Mouse (Mus musculus): ENCODE measurements around the gene Tardbp. TPM values are rescaled to one million over a fixed set of nuclear protein-coding genes. Genes with fewer than 3 reads are reported as not detected.

Gene Tardbp
- 230 and 259 TPM in 2 replicates for polyA plus RNA-seq (2015; fragmentation: Nextera tagmentation; extraction: Ambion mirVana)

DNA sequence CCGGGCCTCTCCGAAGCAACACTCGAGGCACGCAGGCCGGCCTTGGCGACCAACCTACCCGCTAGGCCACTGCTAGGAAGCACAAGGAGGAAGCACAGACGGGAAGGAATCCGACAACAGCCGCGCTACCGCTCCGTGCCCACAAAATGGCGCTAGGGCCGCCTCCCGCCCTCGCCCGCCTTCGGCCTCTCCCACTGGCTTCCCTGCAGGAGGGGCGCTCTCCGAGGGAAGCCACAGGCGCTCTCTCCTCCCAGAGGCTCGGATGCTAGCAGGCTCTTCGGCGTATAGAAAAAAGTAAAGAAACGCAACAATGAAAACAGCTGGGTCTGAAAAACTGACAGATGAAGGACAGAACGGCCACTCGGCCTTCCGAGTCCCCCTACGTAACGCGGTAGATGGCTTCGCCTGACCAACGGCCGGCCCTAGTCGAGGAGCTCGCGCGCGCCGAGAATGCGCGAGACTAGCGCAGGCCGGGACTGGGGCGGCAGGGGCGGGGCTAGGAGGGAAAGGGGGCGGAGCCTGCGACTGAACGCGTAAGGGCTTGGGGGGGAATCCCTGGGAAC lies at the start of gene Tardbp:
Gene Tardbp (minus strand): TSS at position 397 of the 563 bp plus-strand sequence.
- Histone ChIP-seq H3K27me3 (replicated peaks; ENCODE audit: control insufficient read depth, insufficient read depth, low read length) (no peaks in the 10 kb centered on the region), H3K4me1 (ENCODE audit: control insufficient read depth, insufficient read depth, low read length) (peaks cover 14% of the 10 kb centered on the region), H3K9ac (ENCODE audit: low read depth, low read length) (peak within 1 kb of the TSS; percentile 100), H3K36me3 (ENCODE audit: control insufficient read depth, insufficient read depth, low read length) (peaks cover 9% of the 10 kb centered on the region; the same call in 1 of the 2 replicates), H3K27ac (ENCODE audit: low read length) (peak within 1 kb of the TSS; percentile 97), H3K9me3 (ENCODE audit: control insufficient read depth, low read length) (no peaks in the 10 kb centered on the region), H3K4me3 (ENCODE audit: low read length) (peak within 1 kb of the TSS; percentile 100), H3K4me2 (ENCODE audit: low read depth, low read length) (peak within 1 kb of the TSS; percentile 79)
- peak; percentile 95 for ATAC-seq
- under 1% methylated on average over 51 of the region's 51 CpGs for WGBS

- peaks cover 25% of the 10 kb centered on the region for H3K4me1 ChIP-seq (ENCODE audit: control insufficient read depth, insufficient read depth, low read length)
- no peak overlapping the region for H3K4me3 ChIP-seq (ENCODE audit: low read length)
- H3K36me3 ChIP-seq (ENCODE audit: control insufficient read depth, insufficient read depth, low read length): no peaks in the 10 kb centered on the region
- 43% methylated on average over 16 of the region's 16 CpGs for WGBS
- ATAC-seq: peak; percentile 66
- H3K4me2 ChIP-seq (ENCODE audit: low read depth, low read length): no peak overlapping the region
- no peaks in the 10 kb centered on the region for H3K9me3 ChIP-seq (ENCODE audit: control insufficient read depth, low read length)
- peak overlapping the region; percentile 46; the same call in 1 of the 2 replicates for H3K9ac ChIP-seq (ENCODE audit: low read depth, low read length)
- no peaks in the 10 kb centered on the region for H3K27me3 ChIP-seq (replicated peaks; ENCODE audit: control insufficient read depth, insufficient read depth, low read length)
- H3K27ac ChIP-seq (ENCODE audit: low read length): peak overlapping the region; percentile 32; the same call in 1 of the 2 replicates
Measured at GRCm38 (mm10) chr4:148676188-148676960, 49.6 kb upstream of the Tardbp start.

GRCm38 (mm10) chr4:148675043-148675442 lies 48.2 kb upstream of the Tardbp start:
- H3K36me3 ChIP-seq (ENCODE audit: control insufficient read depth, insufficient read depth, low read length): no peaks in the 10 kb centered on the region
- 35% methylated on average over 7 of the region's 7 CpGs for WGBS
- no peak overlapping the region for H3K4me3 ChIP-seq (ENCODE audit: low read length)
- ATAC-seq: no peak
- H3K4me2 ChIP-seq (ENCODE audit: low read depth, low read length): no peak overlapping the region
- H3K9me3 ChIP-seq (ENCODE audit: control insufficient read depth, low read length): no peaks in the 10 kb centered on the region
- H3K27ac ChIP-seq (ENCODE audit: low read length): no peak overlapping the region
- H3K27me3 ChIP-seq (replicated peaks; ENCODE audit: control insufficient read depth, insufficient read depth, low read length): no peaks in the 10 kb centered on the region
- H3K4me1 ChIP-seq (ENCODE audit: control insufficient read depth, insufficient read depth, low read length): peaks cover 23% of the 10 kb centered on the region
- H3K9ac ChIP-seq (ENCODE audit: low read depth, low read length): no peak overlapping the region

- WGBS: 34% methylated on average over 16 of the region's 16 CpGs
Measured at GRCm38 (mm10) chr4:148671230-148671947, 44.6 kb upstream of the Tardbp start.

DNA sequence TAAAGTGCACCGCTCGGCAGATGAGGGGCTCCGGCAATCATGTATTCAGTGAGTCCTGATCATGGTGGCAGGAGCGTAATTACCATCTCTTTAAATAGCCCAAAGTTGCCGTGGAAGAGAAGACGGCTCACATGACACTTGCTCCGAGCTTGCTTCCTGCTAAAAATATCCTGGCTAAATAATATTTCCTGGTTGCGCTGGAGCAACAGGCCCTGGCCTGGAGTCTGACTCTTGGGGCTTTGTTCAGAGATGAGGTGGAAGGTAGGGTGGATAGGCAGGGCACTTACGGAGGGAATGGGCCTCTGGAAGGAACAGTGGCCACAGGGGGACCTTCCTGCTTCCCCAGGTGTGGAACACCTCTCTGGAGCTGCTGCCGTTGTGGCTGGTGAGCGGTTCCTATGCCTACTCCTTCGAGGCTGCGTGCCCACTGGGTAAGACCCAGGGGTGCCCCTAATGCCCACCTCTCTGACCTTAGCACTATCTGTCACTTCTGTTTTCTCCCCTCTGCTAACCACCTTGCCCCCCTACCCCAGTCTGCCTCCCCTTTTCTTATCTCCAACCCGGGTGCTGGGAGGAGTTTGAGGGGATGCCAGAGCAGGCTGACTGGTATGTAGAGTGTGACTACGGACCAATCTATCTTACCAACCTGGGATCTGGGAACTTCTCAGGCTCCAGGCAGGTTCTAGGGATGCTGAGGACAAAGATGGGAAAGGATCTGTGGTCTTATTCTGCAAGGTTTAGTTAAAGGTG lies 40.4 kb upstream of the Tardbp start:
- no peak overlapping the region for H3K4me3 ChIP-seq (ENCODE audit: low read length)
- H3K36me3 ChIP-seq (ENCODE audit: control insufficient read depth, insufficient read depth, low read length): no peaks in the 10 kb centered on the region
- no peak overlapping the region for H3K4me2 ChIP-seq (ENCODE audit: low read depth, low read length)
- H3K9ac ChIP-seq (ENCODE audit: low read depth, low read length): no peak overlapping the region
- ATAC-seq: no peak
- H3K27me3 ChIP-seq (replicated peaks; ENCODE audit: control insufficient read depth, insufficient read depth, low read length): no peaks in the 10 kb centered on the region
- H3K4me1 ChIP-seq (ENCODE audit: control insufficient read depth, insufficient read depth, low read length): 0 out of 2 replicates have a peak, but pooled peaks cover 4% of the 10 kb centered on the region
- 82% methylated on average over 15 of the region's 15 CpGs for WGBS
- H3K9me3 ChIP-seq (ENCODE audit: control insufficient read depth, low read length): no peaks in the 10 kb centered on the region
- no peak overlapping the region for H3K27ac ChIP-seq (ENCODE audit: low read length)

More at GRCm38 (mm10) chr4:148671230-148671947, 44.6 kb upstream of the Tardbp start:
- no peak overlapping the region for H3K27ac ChIP-seq (ENCODE audit: low read length)
- no peak overlapping the region for H3K4me3 ChIP-seq (ENCODE audit: low read length)
- H3K4me1 ChIP-seq (ENCODE audit: control insufficient read depth, insufficient read depth, low read length): peaks cover 14% of the 10 kb centered on the region
- 0 out of 2 replicates have a peak overlapping the region, but pooled peaks have one; percentile 10 for H3K4me2 ChIP-seq (ENCODE audit: low read depth, low read length)
- no peaks in the 10 kb centered on the region for H3K27me3 ChIP-seq (replicated peaks; ENCODE audit: control insufficient read depth, insufficient read depth, low read length)
- no peak overlapping the region for H3K9ac ChIP-seq (ENCODE audit: low read depth, low read length)
- no peaks in the 10 kb centered on the region for H3K9me3 ChIP-seq (ENCODE audit: control insufficient read depth, low read length)
- peak; percentile 46; the same call in 1 of the 2 replicates for ATAC-seq
- H3K36me3 ChIP-seq (ENCODE audit: control insufficient read depth, insufficient read depth, low read length): no peaks in the 10 kb centered on the region

GRCm38 (mm10) chr4:148664021-148664420 lies 37.2 kb upstream of the Tardbp start:
- peak; percentile 34; the same call in 1 of the 2 replicates for ATAC-seq
- 41% methylated on average over 6 of the region's 6 CpGs for WGBS

GRCm38 (mm10) chr4:148663326-148663725 lies 36.5 kb upstream of the Tardbp start:
- H3K9ac ChIP-seq (ENCODE audit: low read depth, low read length): no peak overlapping the region

More at GRCm38 (mm10) chr4:148664021-148664420, 37.2 kb upstream of the Tardbp start:
- H3K4me2 ChIP-seq (ENCODE audit: low read depth, low read length): no peak overlapping the region
- no peaks in the 10 kb centered on the region for H3K9me3 ChIP-seq (ENCODE audit: control insufficient read depth, low read length)
- H3K27me3 ChIP-seq (replicated peaks; ENCODE audit: control insufficient read depth, insufficient read depth, low read length): no peaks in the 10 kb centered on the region
- 0 out of 2 replicates have a peak, but pooled peaks cover 4% of the 10 kb centered on the region for H3K4me1 ChIP-seq (ENCODE audit: control insufficient read depth, insufficient read depth, low read length)
- no peak overlapping the region for H3K4me3 ChIP-seq (ENCODE audit: low read length)
- H3K36me3 ChIP-seq (ENCODE audit: control insufficient read depth, insufficient read depth, low read length): no peaks in the 10 kb centered on the region
- no peak overlapping the region for H3K27ac ChIP-seq (ENCODE audit: low read length)
- H3K9ac ChIP-seq (ENCODE audit: low read depth, low read length): no peak overlapping the region

GRCm38 (mm10) chr4:148662168-148662965 lies 35.5 kb upstream of the Tardbp start:
- H3K36me3 ChIP-seq (ENCODE audit: control insufficient read depth, insufficient read depth, low read length): no peaks in the 10 kb centered on the region
- peak; percentile 43 for ATAC-seq
- no peaks in the 10 kb centered on the region for H3K27me3 ChIP-seq (replicated peaks; ENCODE audit: control insufficient read depth, insufficient read depth, low read length)
- no peak overlapping the region for H3K9ac ChIP-seq (ENCODE audit: low read depth, low read length)
- WGBS: 37% methylated on average over 21 of the region's 21 CpGs
- no peak overlapping the region for H3K27ac ChIP-seq (ENCODE audit: low read length)
- no peak overlapping the region for H3K4me2 ChIP-seq (ENCODE audit: low read depth, low read length)
- H3K4me1 ChIP-seq (ENCODE audit: control insufficient read depth, insufficient read depth, low read length): 0 out of 2 replicates have a peak, but pooled peaks cover 4% of the 10 kb centered on the region
- no peak overlapping the region for H3K4me3 ChIP-seq (ENCODE audit: low read length)
- H3K9me3 ChIP-seq (ENCODE audit: control insufficient read depth, low read length): no peaks in the 10 kb centered on the region

More at GRCm38 (mm10) chr4:148663326-148663725, 36.5 kb upstream of the Tardbp start:
- H3K4me3 ChIP-seq (ENCODE audit: low read length): no peak overlapping the region
- H3K4me2 ChIP-seq (ENCODE audit: low read depth, low read length): no peak overlapping the region
- no peaks in the 10 kb centered on the region for H3K36me3 ChIP-seq (ENCODE audit: control insufficient read depth, insufficient read depth, low read length)
- H3K9me3 ChIP-seq (ENCODE audit: control insufficient read depth, low read length): no peaks in the 10 kb centered on the region
- no peaks in the 10 kb centered on the region for H3K27me3 ChIP-seq (replicated peaks; ENCODE audit: control insufficient read depth, insufficient read depth, low read length)
- H3K4me1 ChIP-seq (ENCODE audit: control insufficient read depth, insufficient read depth, low read length): 0 out of 2 replicates have a peak, but pooled peaks cover 4% of the 10 kb centered on the region
- 69% methylated on average over 7 of the region's 7 CpGs for WGBS
- ATAC-seq: no peak
- H3K27ac ChIP-seq (ENCODE audit: low read length): no peak overlapping the region

Measured in intestine, embryonic 16.5 days (tissue).